Mouse (Mus musculus): ENCODE measurements around the gene Lyrm4.

The Lyrm4 gene

DNA sequence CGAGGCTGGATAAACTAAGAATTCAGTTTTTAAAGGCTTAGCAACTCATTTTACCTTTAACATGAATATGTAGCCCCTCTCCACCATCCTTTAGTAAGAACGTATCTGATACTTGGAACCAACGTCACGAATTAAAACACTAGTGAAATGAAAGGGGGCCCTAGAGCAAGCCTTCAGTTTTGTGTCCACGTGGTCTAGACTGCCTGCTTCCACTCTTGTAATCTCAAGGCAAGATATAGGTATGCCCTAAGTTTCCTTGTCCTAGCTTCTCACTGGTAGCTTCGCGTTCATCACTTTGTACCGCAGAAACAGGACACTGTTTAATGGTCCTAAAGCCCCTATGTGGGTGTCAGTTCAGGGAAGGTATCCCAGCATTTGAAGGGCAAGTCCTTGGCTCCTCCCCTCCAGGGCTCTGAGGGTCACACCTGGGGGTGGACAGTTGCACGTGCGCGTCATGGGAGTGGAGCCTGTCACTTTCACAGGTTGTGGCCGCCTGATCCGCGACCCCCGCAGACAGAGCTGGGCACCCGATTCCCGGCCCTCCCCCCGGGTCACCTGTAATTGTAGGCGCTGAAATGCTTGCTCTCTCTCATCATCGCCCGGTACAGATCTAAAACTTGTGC is 695 bp downstream of the Lyrm4 start:
- ChIA-PET CTCF (no interaction called here), POLR2A (interaction anchor here (0.6 to 12.3 kb wide), 20 partner anchors 8 to 1986 kb away, joined by 3 to 161 read pairs (median 4); partner anchors contain the start of gene Tubb2b (in 1 of the 4))

DNA sequence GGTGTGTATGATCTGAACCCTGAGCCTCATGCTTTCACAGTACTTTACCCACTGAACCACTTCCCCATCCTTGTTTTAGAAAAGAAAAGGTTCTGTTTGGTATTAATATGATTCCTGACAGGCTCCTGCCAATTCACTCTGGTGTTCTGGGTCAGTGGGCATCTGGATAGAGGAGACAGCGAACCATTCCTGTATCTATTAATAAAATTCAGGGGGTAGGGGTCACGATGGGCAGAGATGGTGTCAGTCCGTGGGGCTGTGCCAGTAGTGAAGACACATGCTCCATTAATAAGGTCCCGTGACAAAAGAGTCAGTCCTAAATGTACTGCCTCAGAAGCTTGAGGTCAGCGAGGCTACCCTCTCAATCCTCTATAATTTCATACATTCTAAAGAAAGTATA is 4.1 kb downstream of the Lyrm4 start:
- POLR2A ChIA-PET: interaction anchor here in 1 of 4 experiments (1.0 kb wide), 1 partner anchor 17 kb away, joined by 3 read pairs; no protein-coding TSS in a partner anchor
- CTCF ChIA-PET: interaction anchor here in 1 of 4 experiments (0.6 kb wide), 1 partner anchor 1324 kb away, joined by 3 read pairs; no protein-coding TSS in a partner anchor

DNA sequence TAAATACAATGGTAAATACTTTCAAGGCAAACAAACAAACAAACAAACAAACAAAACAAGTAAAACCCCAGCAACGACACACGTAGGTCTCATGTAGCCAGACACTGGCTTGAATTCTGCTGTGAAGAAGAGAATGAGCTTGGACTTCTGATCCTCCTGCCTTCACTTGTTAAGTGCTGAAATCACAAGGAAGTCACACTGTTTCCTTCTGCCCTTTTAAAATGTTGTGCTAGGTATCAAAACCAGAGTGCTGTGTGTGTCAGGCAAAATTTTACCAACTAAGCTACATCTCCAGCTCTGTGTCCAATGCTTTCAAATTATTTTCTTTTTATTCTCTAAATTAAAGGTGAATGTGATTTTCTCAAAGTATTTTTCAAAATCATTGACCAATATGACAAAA is 6.0 kb downstream of the Lyrm4 start:
- CTCF ChIA-PET: interaction anchor here in 1 of 4 experiments (0.6 kb wide), 1 partner anchor 1357 kb away, joined by 16 read pairs; no protein-coding TSS in a partner anchor
- POLR2A ChIA-PET: interaction anchor here in 2 of 4 experiments (0.7 to 1.9 kb wide), 2 partner anchors 20 to 255 kb away, joined by 3 to 6 read pairs; no protein-coding TSS in a partner anchor

DNA sequence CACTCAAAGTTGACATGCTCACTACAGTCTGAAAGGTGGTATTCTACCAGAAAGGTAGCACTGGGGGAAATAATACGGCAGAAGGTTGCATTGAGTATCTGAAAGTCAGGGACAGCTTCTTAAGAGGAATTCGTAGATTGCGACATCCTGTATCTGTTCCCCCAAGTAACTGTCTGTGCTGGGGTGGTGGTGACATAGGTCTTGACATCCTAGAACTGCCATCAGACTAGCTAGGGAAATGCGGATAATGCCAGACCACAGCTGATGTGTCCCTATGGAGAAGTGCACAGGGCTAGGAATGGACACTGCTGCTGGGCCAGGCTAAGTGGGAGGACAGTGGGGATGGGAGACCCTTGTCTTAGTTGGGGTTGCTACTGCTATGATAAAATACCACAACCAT is 8.8 kb downstream of the Lyrm4 start:
- POLR2A ChIA-PET: interaction anchor here in 2 of 4 experiments (0.6 to 1.9 kb wide), 5 partner anchors 8 to 483 kb away, joined by 3 to 15 read pairs (median 4); partner anchors contain the start of genes Fars2 (in 2 of the 2) and Lyrm4 (in 2 of the 2)
- CTCF ChIA-PET: no interaction called here

DNA sequence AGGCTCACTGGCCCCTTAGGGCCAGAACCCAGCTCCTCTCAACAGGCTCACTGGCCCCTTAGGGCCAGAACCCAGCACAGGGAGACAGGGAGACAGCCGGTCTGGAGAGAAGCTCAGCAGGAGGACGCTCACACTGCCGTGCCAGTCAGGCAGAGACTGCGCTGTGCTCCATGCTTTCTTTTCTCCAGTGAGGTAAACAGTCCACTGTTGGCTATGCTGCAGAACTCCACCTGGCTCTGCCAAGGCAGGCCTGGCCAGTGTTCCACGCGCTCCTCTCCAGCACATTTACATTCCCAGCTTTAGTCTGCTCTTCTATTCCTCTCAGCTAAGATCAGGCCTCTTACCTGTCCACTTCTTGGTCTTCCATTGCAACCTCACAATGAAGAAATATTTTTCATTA is 11.7 kb downstream of the Lyrm4 start:
- POLR2A ChIA-PET: interaction anchor here in 3 of 4 experiments (1.1 to 1.8 kb wide), 4 partner anchors 12 to 21 kb away, joined by 4 to 7 read pairs (median 6); partner anchors contain the start of genes Fars2 (in 2 of the 3) and Lyrm4 (in 2 of the 3)
- CTCF ChIA-PET: no interaction called here

DNA sequence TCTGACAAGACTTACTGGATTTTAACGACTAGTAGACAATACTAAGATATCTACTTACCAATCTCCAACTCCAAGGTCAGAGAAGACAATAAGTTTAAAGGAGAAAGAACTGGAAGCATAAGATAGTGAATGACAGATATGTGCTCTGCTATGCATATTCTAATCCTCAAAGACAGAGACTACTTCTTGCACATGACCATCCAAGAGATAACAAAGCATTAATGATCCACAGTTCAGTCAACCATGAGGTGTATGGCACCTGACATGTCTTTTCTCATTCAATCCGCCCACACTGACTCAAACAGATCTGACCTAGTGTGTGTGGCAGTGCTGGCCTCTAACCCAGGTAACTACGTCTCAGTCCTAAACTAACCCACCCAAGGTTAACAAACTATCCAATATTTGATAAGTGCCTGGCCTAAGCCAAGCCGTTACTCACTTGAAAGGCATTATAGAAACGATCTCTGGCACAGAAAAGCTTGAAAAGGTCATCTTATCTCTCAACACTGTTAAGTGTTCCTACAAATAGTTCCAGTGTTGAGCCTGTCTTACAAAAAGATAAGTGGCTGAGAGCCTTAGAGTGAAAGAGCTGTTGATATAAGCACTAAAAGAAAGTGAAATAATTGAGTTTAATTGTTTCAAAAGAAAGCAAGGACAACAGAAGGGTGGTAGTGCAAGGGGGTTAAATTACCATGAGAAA is 20.5 kb downstream of the Lyrm4 start:
- CTCF ChIA-PET: no interaction called here
- POLR2A ChIA-PET: interaction anchor here in 2 of 4 experiments (0.7 to 1.3 kb wide), 2 partner anchors 10 to 20 kb away, joined by 3 to 4 read pairs; partner anchors contain the start of genes Fars2 (in 1 of the 2) and Lyrm4 (in 1 of the 2)

DNA sequence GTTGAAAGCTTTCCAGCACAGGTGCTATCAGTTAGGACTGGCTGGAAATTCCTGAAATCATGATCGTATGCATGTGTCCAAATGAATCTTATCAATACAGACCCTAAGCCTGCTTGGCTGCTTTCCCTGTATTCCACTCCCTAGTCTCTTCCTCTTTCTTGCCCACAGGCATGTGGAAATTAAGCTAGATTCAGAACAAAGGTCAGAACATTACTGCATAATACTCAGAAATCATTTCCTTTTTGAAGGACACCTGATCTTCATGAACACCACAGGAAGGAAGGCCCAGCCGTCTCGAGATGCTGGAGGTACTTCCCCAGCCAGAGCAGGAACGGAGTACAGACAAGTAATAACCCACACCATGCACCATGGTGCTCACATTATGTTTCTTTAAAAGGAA is 29.2 kb downstream of the Lyrm4 start:
- CTCF ChIA-PET: no interaction called here
- POLR2A ChIA-PET: no interaction called here

DNA sequence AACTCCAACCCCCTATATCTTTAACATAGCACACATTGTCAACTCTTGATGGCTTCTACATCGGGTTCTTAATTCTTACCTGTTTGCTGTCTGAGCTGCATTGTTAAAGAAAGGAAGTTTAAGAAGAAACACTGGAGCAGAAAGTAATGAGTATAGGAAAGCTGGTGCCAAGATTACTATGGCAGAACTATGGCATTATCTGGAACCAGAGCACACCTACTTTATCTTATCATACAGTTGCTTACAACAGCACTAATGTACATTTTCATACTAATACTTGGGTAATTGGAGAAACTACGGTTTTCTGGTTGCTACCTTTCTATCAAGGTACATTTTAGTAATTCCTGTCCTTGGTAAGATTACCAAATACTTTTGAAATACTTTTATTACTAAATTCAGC is 29.9 kb downstream of the Lyrm4 start:
- CTCF ChIA-PET: no interaction called here
- POLR2A ChIA-PET: no interaction called here

DNA sequence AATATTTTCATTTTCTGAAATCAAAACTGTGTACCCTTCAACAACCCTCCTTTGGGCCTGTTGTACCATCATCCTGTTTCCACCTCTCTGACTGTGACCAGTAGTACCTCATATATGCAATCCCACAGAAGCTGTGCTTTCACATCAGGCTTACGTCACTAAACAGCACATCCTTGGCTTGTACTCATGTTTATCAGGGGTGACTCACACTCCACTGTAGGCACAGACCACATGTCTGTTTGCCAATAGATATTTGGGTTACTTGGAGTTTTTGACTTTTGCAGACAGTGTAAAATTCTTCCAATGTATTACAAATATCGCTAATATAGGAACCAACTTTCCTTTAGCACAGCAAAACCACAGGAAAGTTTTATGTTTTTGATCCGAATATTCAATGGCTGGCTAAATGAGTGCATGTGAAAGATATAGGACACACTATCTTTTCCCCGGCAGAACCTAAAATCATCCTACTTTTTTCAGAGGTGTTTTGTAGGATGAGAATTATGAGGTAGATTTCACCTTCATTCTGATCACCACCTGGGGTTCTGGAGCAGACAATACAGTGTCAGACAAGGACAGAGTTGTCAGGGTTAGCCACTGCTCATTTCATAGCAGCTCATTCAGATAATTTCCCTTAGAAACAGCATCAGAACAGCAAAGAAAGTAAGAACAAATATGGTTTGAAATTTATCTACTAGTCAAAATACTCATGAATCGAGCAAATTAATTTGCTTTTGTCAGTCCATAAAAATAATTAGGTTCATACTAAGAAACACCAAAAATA is 30.5 kb downstream of the Lyrm4 start:
- ChIA-PET CTCF (no interaction called here), POLR2A (interaction anchor here in 1 of 4 experiments (1.3 kb wide), 1 partner anchor 9 kb away, joined by 3 read pairs; no protein-coding TSS in a partner anchor)

DNA sequence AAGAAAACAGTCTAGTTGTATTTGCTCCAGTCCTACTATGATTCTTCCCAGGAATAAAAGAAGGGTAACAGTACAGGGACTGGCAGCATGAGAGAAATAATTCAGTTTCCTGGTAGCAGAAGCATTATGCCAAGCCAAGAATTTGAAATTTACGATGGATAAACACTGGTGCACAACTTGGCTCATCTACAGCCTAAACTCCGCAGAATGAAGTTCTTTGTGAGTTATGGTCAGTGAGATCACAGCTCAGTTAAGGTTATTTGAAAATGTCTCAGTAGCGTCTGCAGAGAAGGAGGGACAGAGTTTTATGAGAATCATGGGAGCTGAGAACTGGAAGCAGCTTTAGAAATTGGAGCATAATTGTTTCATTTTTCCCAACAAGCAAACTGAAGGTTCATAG is 31.4 kb downstream of the Lyrm4 start:
- CTCF ChIA-PET: no interaction called here
- POLR2A ChIA-PET: interaction anchor here in 1 of 4 experiments (1.3 kb wide), 1 partner anchor 9 kb away, joined by 3 read pairs; no protein-coding TSS in a partner anchor

DNA sequence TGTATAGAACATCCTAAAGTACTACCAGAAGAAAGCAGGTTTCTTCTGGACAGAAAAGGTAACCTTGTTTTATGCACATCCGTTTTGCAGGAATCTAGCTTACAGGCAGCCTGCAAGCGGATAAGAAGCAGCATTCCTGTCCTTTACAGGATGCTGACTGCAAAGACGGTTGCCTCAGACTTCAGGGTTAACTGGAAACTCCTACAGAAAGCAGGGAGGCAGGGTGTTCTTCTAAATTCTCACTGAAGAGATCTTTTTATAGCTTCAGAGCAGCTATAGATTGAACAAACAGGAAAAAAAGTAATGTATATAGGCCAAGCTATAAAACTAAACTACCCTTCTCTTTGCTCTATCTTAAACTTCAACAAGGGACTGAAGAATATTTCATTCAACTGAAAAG is 32.6 kb downstream of the Lyrm4 start:
- CTCF ChIA-PET: interaction anchor here in 1 of 4 experiments (0.7 kb wide), 1 partner anchor 130 kb away, joined by 3 read pairs; no protein-coding TSS in a partner anchor
- POLR2A ChIA-PET: interaction anchor here in 1 of 4 experiments (0.8 kb wide), 1 partner anchor 33 kb away, joined by 3 read pairs; the partner anchor contains the start of genes Fars2 and Lyrm4

DNA sequence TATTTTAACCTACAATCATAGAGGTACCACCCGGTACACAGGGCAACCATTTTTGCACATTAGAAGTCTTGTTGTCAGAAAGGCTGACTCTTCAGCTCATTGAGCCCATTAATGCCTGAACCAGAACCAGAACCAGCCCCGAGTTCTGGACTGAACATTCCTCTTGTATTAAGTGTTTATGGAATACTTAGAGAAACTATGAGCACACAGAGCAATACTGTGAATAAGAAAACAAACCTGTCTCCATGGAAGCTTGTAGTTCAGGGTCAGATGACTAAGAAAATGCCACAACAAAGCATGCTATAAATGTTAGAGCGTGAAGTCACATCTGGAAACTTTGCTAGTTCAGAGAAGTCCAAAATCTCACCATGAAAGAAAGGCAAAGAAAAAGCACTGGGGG is 35.7 kb downstream of the Lyrm4 start:
- POLR2A ChIA-PET: interaction anchor here in 2 of 4 experiments (0.6 to 1.4 kb wide), 2 partner anchors 36 to 108 kb away, joined by 3 to 5 read pairs; partner anchors contain the start of genes Fars2 (in 1 of the 2) and Lyrm4 (in 1 of the 2)
- CTCF ChIA-PET: no interaction called here

DNA sequence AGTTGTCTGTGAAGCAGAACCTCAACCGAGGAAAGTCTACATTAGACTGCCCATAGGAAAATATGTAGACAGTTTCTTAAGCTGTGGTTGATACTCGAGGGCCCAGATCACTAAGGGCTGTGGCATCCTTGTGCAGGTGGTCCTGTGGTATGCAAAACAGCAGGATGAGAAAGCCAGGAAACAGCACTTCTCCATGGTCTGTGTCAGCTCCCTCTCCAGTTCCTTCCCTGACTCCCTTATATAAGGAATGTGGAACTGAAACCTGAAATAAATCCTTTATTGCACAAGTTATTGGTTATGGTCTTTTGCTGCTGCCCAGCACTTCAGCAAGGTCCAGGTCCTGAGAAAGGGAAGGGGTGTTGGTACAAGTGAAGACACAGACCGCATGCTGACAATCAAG is 42.8 kb downstream of the Lyrm4 start:
- CTCF ChIA-PET: no interaction called here

DNA sequence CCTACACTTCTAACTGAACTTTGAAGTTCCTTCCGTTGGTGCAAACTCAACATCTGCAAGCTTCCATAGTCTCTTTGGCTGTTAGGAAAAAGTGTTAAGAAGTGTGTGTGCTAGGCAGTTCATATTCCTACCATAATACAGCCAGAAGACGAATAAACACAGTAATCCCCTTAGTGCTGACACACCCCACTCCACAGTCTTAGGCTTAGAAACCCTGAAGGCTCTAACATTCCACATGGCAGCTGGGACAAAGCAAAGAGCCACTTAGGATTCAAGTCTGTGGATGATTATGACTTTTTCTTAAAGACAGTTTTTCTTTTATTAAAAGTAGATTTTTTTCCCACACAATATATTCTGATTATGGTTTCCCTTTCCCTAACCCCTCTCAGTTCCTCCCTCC is 50.6 kb downstream of the Lyrm4 start:
- CTCF ChIA-PET: no interaction called here
- POLR2A ChIA-PET: interaction anchor here in 1 of 4 experiments (1.3 to 1.9 kb wide), 2 partner anchors 10 kb away, joined by 3 to 4 read pairs; no protein-coding TSS in a partner anchor

More for the DNA sequence above, 42.8 kb downstream of the Lyrm4 start:
- POLR2A ChIA-PET: no interaction called here

DNA sequence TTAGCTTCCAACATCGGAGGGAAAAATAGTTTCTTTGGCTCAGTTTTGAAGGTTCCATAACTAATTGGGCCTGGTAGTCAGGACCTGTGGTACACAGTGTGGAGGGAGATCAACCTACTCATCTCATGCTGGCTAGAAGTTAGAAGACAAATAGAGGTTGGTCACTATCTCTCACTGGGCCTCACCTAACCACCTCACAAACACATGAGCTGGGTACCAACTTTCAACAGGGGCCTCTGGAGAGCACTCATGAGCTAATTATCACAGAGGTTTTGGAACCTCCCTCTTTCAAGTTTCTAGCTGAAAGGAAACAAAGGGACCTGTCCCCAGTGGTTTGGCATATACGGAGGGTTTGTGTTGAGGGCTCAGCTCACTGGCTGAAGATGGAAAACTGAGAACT is 59.8 kb downstream of the Lyrm4 start:
- ChIA-PET POLR2A (no interaction called here), CTCF (no interaction called here)

DNA sequence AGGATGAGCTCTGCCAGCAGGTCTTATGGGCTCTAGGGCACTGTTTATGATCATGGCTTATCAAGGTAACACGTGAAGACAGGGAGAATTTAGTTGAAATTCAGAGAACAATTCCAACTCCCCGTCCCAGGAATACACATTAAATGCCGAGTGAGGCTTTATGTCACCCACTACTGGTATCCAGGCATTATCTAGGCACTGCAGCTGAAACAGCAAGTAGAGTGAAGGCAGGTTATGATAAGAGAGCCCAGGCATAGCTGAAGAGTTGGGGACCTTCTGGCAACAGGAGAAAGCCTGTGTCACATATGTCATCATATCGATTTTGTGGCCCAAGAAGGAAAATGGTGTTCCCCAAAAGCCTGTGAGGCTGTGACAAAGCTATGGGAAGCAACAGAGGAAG is 60.4 kb downstream of the Lyrm4 start:
- CTCF ChIA-PET: no interaction called here
- POLR2A ChIA-PET: interaction anchor here in 1 of 4 experiments (1.6 kb wide), 1 partner anchor 9 kb away, joined by 4 read pairs; no protein-coding TSS in a partner anchor

DNA sequence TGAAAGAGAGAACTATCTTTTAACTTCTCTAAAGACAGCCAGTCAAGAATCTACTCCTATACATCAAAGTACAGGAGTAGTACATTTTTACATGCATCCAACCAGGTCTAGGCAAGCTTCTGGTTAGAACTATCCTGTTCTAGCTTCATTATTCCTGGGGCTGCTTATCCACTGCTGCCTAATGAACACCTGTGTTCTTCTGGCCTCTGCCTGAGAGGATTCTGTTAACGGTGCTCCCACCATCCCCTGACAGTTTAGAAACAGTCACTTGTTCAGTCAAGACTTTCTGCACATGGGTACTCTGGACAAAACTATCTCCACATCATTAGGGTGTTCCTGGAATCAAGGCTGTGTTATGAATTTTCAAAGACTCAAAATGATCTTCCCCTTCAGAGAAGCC is 60.8 kb downstream of the Lyrm4 start:
- POLR2A ChIA-PET: interaction anchor here in 1 of 4 experiments (1.5 to 1.6 kb wide), 2 partner anchors 10 to 36 kb away, joined by 3 to 4 read pairs; no protein-coding TSS in a partner anchor
- CTCF ChIA-PET: no interaction called here

DNA sequence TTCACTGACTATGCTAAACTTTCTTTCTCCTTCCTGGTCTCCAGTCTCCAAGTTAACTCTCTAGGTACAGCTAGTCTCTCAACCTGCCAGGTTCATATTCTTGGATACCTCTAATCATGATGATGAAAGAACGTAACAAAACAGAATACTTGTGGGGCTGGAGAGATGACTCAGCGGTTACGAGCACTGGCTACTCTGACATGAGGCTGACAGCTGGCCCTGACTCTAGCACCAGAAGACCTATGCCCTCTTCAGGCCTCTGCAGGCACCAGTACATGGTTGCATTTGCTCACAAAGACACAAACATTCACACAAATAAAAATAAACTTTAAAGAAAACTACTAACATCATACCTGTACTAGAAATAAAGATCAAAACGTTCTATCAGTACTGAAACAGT is 81.8 kb downstream of the Lyrm4 start:
- CTCF ChIA-PET: interaction anchor here in 1 of 4 experiments (0.7 kb wide), 1 partner anchor 272 kb away, joined by 4 read pairs; no protein-coding TSS in a partner anchor
- POLR2A ChIA-PET: interaction anchor here in 1 of 4 experiments (0.9 kb wide), 1 partner anchor 11 kb away, joined by 3 read pairs; no protein-coding TSS in a partner anchor

DNA sequence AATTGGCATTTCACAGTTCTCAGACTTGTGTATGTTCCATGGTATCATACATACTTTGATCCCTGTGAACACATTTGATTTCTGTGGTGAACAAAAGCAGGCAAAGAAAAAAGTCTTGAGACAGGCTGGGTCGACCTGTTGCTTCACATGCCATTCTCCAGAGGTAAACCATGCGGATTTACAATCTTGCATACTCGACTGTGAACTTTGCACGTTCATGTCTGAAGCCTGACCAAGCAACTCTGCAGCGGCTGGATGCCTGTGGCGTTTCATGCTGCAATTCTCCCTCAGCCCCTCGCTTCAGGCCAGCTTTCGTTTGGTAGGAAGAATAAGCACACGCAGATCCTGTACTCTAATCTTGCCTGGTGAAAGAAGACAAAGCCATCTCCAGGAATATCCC is 85.4 kb downstream of the Lyrm4 start:
- POLR2A ChIA-PET: no interaction called here
- CTCF ChIA-PET: no interaction called here

All from embryonic stem cell, embryonic (primary cell).